Mouse (Mus musculus) urinary bladder, postnatal 10 days (tissue): ENCODE data around the gene Ehhadh.

Experiments used
- DNase-seq: peaks from one replicate; pipeline ENCODE4 v3.0.0; 2022; ENCODE audit warnings: low spot score

Ehhadh gene

GRCm38 (mm10) chr16:21727897-21728364 lies 59.7 kb downstream of the Ehhadh start:
- peak; percentile 18 for DNase-seq

GRCm38 (mm10) chr16:21727421-21727820 lies 60.2 kb downstream of the Ehhadh start:
- no peak for DNase-seq

DNA sequence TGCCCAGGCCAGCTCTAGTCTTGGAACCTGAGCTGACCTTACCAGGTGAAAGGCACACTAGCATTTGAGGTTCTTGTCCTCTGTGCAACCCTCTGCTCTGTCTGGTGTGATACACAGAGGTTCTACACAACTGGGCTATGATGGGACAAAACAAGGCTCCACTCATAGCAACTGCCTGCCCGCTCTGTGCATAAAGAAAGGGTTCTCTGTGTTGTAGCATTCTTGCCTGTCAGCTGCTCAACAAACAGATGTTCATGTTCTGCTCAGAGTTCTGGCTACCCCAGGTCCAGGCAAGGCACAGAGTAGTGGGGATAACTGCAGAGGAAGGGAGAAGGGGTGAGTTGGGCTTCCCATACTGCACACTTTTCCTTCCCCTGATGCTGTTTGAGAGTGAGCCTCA lies 63.3 kb downstream of the Ehhadh start:
- DNase-seq: no peak

DNA sequence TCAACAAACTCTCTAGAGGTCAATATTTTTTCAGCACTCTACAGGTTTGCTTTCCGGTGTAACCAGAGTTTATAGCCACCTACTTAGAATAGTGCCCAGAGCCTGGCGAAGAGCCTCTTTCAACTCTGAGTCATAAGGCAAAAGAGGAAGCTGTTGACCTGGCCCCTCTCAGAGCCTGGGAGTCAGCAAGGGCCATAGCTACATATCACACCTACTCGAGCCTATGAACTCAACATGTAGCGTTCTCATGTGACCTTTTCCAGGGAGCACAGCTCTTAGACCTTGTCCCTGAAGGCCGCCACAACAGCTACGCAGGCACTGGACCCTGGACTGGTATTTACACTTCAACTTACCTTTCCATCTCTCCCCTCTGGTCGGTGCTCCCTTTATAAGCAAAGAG lies 67.8 kb downstream of the Ehhadh start:
- no peak for DNase-seq

- DNase-seq: no peak
These were observed 73.1 kb downstream of the Ehhadh start for GRCm38 (mm10) chr16:21714516-21714915.
